Mouse (Mus musculus) C2C12 (cell line): Measurements from ENCODE around the gene Cacna1b. TPM values are rescaled to one million over a fixed set of nuclear protein-coding genes. Genes with fewer than 3 reads are reported as not detected.
A peak's percentile ranks its signal among the peaks of the same experiment; 100 is the strongest.

ENCODE experiments used
- H3K27me3 ChIP-seq: one replicate; pipeline ENCODE4 v1.6.1; 2011; ENCODE audit not compliant: control insufficient read depth, insufficient read depth, insufficient read length
- H3K36me3 ChIP-seq: one replicate; pipeline ENCODE4 v1.6.1; 2011; ENCODE audit not compliant: control insufficient read depth, insufficient read depth
- H3K4me3 ChIP-seq: one replicate; pipeline ENCODE4 v1.5.1; 2011; ENCODE audit warnings: mild to moderate bottlenecking, control low read depth; ENCODE audit not compliant: poor library complexity, insufficient read depth, severe bottlenecking
- H3K79me2 ChIP-seq: one replicate; pipeline ENCODE4 v1.6.1; 2011; ENCODE audit not compliant: control insufficient read depth, insufficient read depth
- H3K79me3 ChIP-seq: one replicate; pipeline ENCODE4 v1.6.1; 2011; ENCODE audit warnings: low read depth, control low read depth
- H3ac ChIP-seq: one replicate; pipeline ENCODE3; 2011; ENCODE audit warnings: low read depth; ENCODE audit not compliant: control insufficient read depth, insufficient read length
- CEBPB ChIP-seq: IDR thresholded peaks from one replicate; pipeline ENCODE4 v1.6.1; 2011; ENCODE audit warnings: low read depth, mild to moderate bottlenecking, control low read depth, moderate library complexity
- CTCF ChIP-seq: IDR thresholded peaks from one replicate; pipeline ENCODE4 v1.5.1; 2011; ENCODE audit not compliant: control insufficient read depth, insufficient read depth, insufficient read length
- FOSL1 ChIP-seq: IDR thresholded peaks from one replicate; pipeline ENCODE4 v1.8.0; 2011; ENCODE audit warnings: mild to moderate bottlenecking, low read length; ENCODE audit not compliant: poor library complexity, insufficient read depth, severe bottlenecking
- MAX ChIP-seq: IDR thresholded peaks from one replicate; pipeline ENCODE4 v1.6.1; 2011; ENCODE audit warnings: mild to moderate bottlenecking, control low read depth
- MYOD1 ChIP-seq: IDR thresholded peaks from one replicate; pipeline ENCODE4 v1.6.1; 2011; ENCODE audit warnings: low read depth; ENCODE audit not compliant: control insufficient read depth, insufficient read length
- MYOG ChIP-seq: IDR thresholded peaks from one replicate; pipeline ENCODE4 v1.6.1; 2011; ENCODE audit not compliant: control insufficient read depth, insufficient read length; ENCODE audit errors: extremely low read depth
- USF1 ChIP-seq: IDR thresholded peaks from one replicate; pipeline ENCODE4 v1.6.1; 2011; ENCODE audit warnings: low read depth, mild to moderate bottlenecking, control low read depth, moderate library complexity
- polyA plus RNA-seq: library from polyadenylated mRNA; unstranded; fragments of >200 nt; fragmentation: generic; extraction: Trizol; gene quantifications from one replicate; pipeline ENCODE4 v1.2.1, GENCODE M21; 2012; ENCODE audit warnings: missing spikeins

Cacna1b gene
- polyA plus RNA-seq, 1 experiment, result under 0.01 TPM

GRCm38 (mm10) chr2:24796833-24797457 lies 34.0 kb upstream of the Cacna1b start:
- Histone ChIP-seq H3K79me2 (no peaks in the 10 kb centered on the region), H3K79me3 (no peaks in the 10 kb centered on the region), H3K4me3 (no peak overlapping the region), H3K36me3 (peaks cover 82% of the 10 kb centered on the region), H3ac (no peak overlapping the region), H3K27me3 (no peaks in the 10 kb centered on the region)
- TF ChIP-seq MYOD1 (no peak), MAX (no peak), FOSL1 (no peak), CTCF (no peak), USF1 (no peak), MYOG (no peak), CEBPB (no peak)

DNA sequence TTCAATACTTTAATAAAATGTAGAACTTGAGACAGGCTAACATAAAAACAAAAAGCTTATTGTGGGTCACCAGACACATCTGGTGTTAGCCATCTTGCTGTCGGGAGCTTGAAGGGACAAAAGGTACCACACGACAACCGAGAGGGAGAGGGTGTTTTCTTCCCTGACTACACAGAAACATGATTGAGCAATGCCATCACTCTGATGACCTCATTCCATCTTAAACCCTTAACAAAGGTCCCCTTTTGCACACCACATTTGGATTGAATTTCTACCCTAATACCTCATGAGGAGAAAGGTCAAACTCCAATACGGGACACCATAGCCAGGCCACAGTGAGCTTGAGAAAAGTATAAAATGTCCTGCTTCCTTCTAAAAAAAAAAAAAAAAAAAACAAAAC lies 24.3 kb upstream of the Cacna1b start:
- Histone ChIP-seq H3K79me2 (no peaks in the 10 kb centered on the region), H3K79me3 (no peaks in the 10 kb centered on the region), H3ac (no peak overlapping the region), H3K27me3 (no peaks in the 10 kb centered on the region), H3K36me3 (peaks cover 21% of the 10 kb centered on the region), H3K4me3 (no peak overlapping the region)
- no peak for TF ChIP-seq MYOD1
- peak; percentile 69 for TF ChIP-seq CEBPB

DNA sequence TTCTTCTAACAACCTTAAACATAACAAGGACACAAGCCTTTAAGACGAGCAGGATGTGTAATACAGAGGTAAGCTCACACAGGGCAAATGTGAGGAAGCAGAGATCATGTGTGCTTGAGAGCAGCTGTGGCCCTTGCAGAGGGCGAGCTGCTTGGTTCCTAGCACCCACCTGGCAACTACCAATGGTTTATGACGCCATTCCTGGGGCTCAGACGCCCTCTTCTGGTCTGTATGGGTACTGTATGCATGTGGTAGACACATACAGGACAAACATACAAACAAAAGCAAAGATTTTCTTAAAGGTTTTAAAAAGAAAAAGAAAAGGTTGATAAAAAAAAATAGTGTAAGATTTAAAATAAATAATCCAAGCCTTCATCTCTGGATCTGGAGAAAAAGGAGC lies 18.3 kb upstream of the Cacna1b start:
- Histone ChIP-seq H3K79me2 (no peaks in the 10 kb centered on the region), H3K4me3 (no peak overlapping the region), H3ac (no peak overlapping the region), H3K27me3 (no peaks in the 10 kb centered on the region), H3K36me3 (no peaks in the 10 kb centered on the region), H3K79me3 (no peaks in the 10 kb centered on the region)
- no peak for TF ChIP-seq MYOD1
- TF ChIP-seq MYOG, result no peak
- no peak for TF ChIP-seq CEBPB
- no peak for TF ChIP-seq USF1
- no peak for TF ChIP-seq MAX
- TF ChIP-seq FOSL1, result no peak
- TF ChIP-seq CTCF, result no peak

DNA sequence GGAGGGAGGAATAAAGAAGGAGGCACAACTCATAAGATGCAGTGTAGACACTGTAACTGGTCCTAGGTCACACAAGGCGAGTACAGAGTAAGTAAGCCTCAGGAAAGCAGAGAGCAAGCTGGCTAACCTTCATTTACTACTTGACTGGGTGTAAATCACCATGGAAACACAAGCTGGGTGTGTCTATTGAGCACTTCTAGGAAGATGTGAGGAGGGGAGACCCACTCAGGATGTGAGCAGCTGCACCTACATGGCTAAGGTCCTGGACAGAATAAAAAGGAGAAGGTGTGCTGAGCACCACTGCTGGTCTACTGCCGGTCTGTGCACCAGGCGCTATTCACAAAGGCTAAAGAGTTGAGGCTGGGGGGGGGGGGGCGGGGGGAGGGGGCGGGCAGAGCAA lies 13.9 kb upstream of the Cacna1b start:
- Histone ChIP-seq H3K36me3 (no peaks in the 10 kb centered on the region), H3K79me3 (no peaks in the 10 kb centered on the region), H3K27me3 (no peaks in the 10 kb centered on the region), H3K4me3 (no peak overlapping the region), H3K79me2 (no peaks in the 10 kb centered on the region), H3ac (no peak overlapping the region)
- TF ChIP-seq CEBPB, result no peak
- no peak for TF ChIP-seq MYOD1
- TF ChIP-seq USF1, result no peak
- TF ChIP-seq CTCF, result no peak
- TF ChIP-seq FOSL1, result no peak
- TF ChIP-seq MYOG, result no peak
- no peak for TF ChIP-seq MAX

DNA sequence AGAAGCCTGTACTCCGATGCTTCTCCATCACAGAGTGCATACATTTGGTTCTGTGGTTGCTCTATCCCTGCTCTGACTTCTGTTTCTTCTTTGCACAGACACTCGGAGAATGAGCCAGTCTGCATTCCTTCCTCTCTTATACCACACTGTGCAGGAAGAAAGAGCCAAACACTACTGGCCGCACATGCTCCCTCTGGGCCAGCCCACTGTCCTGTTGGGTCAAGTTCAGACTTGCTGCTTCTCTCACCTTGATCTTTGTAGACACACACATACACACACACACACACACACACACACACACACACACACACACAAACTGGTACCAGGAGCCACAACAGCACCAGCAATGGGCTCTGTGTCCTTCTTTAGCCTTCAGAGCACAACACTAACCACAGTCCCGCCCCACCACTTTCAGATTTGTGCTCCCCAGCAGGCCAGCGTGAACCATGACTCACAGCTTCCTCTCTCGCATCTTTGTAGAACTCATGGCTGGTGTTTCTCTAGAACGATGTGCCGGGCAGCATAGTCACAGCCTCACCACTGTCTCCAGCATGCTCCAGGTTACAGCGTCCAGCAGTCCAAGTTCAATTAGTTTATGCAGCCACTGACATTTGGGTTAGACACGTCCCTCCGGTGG lies 13.1 kb upstream of the Cacna1b start:
- H3K79me2 ChIP-seq, result no peaks in the 10 kb centered on the region
- H3K4me3 ChIP-seq, result no peak overlapping the region
- H3K36me3 ChIP-seq, result no peaks in the 10 kb centered on the region
- H3K79me3 ChIP-seq, result no peaks in the 10 kb centered on the region
- no peak for TF ChIP-seq MAX
- TF ChIP-seq USF1, result no peak
- no peak for TF ChIP-seq CTCF
- no peak for TF ChIP-seq MYOG
- TF ChIP-seq MYOD1, result no peak
- no peak for TF ChIP-seq CEBPB
- no peak for TF ChIP-seq FOSL1
- H3ac ChIP-seq, result no peak overlapping the region
- no peaks in the 10 kb centered on the region for H3K27me3 ChIP-seq

DNA sequence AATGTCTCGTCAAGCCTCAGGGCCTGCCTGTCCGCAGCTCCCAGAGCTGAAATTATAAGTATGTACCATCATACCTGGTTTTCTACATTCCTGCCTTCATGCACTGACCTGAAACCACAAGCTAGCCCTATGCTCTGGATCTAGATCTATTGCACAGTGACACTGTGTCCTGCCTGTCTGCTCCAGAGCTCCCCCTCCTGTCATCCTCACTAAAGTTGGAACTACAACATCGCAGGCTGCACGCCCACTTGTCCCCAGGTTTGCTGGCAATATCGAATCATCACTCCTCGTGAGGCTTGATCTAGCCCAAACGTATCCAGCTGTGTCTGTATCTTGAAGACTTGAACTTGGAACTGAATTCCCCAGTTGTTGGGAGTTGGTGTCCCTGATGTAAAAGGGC lies 11.9 kb upstream of the Cacna1b start:
- H3ac ChIP-seq, result no peak overlapping the region
- TF ChIP-seq MAX (no peak), FOSL1 (no peak), CTCF (no peak), CEBPB (no peak), MYOG (no peak), MYOD1 (no peak), USF1 (no peak)
- no peaks in the 10 kb centered on the region for H3K36me3 ChIP-seq
- H3K79me2 ChIP-seq, result no peaks in the 10 kb centered on the region
- no peaks in the 10 kb centered on the region for H3K79me3 ChIP-seq
- no peak overlapping the region for H3K4me3 ChIP-seq
- peaks cover 4% of the 10 kb centered on the region for H3K27me3 ChIP-seq
